Mouse (Mus musculus): Measurements from ENCODE around the gene Actr3b.
"Not testable (repeated sequence)": the region's sequence is repeated elsewhere in the genome, so short reads cannot be mapped to it uniquely, and the experiment has no call there.

The Actr3b gene

DNA sequence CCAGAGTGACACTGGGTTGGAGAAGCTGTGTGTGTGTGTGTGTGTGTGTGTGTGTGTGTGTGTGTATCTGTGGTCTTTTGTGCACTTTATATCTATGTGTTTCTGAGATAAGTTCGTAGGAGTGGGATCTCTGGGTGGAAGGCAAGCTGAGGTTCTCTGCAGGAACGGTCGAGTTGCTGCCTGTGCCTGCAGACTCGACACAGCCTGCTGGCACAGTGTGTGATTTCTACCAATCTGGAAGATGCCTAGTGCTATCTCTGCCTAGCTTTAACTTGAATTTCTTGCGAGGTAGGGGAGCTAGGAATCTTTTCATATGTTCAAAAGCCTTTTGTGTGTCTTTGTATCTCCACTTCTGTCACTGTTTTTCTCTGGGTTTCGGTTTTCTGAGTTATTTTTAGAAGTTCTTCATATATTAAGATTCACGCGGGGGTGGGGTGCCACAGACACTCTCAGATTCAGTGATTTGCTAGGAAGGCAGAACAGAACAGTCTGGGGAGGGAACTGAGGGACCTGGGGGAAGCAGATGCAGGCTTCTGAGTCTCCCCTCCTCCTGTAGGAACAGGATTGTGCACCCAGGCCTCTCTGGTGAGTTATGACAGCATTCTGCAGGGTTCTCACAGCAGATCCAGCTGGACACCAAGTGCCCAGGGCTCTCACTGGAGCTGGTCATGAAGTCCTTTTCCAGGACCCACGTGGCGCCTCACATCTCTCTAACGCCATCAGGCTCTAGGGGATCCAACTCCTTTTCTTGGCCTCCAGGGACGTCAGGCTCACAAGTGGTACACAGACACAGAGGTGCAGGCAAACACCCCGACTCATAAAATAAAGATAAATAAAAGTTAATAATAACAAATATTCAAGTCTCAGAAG is 14.4 kb downstream of the Actr3b start:
- no peak for DNase-seq (ENCODE audit: low spot score)

DNA sequence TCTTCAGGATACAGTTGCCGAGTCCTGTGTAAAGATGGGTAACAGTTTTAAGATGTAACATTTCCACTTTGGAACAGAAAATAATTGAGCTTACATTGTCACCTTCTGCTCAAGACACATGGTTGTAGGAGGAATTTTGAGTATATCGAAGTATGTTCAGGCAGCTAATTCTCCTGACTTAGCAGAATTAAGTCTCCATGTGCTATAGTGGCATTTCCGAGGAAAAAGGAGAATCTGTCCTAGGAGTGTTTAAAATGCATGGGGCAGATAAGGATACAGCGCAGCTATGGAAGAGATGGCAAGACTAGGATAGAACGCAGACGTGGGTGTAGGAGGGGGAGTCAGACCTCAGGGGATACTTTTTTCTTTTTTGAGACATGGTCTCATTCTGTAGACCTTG is 31.8 kb downstream of the Actr3b start:
- no peak for DNase-seq (ENCODE audit: low spot score)

DNA sequence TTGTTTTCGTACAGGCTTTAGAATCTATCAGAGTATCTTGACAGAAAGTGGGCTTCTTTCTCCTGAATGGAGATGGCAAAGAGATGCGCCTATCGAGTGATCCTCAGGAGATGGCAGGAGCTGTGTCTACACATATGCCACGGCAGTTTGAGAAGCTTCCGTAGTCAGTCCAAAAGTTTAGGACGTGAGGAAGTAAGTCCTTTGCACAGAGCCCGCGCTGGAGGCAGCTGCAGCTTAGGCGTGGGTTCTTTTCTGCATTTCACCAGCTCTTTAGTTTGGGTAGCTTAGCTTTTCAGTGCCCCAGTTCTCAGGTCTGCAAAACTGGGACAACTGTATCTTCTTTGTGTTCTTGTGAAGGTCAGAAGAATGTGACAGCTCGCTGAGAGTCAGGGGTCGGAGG is 38.0 kb downstream of the Actr3b start:
- DNase-seq (ENCODE audit: low spot score) = no peak

DNA sequence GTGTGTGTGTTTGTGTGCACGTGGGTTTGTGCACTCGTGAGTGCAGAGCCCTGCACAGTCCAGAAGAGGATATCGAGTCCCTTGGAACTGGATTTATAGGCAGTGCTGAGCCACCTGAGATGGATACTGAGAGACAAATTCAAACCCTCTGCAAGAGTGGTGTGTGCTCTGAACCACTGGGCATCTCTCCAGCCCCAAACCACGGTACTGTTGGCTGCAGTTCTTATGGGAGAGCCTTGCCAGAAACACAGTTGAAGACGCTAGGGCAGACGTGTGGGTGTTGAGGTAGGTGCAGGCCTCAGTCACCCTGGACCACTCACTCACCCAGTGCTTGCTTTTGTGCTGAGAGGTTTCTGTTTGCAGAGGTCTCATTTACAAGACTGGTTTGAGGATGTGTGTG is 41.1 kb downstream of the Actr3b start:
- peak; percentile 65 for DNase-seq (ENCODE audit: low spot score)

GRCm38 (mm10) chr5:25801744-25802143 is 41.9 kb downstream of the Actr3b start:
- no peak for DNase-seq (ENCODE audit: low spot score)

- no peak for DNase-seq (ENCODE audit: low spot score)
Observed at GRCm38 (mm10) chr5:25804569-25804968, 44.8 kb downstream of the Actr3b start.

DNA sequence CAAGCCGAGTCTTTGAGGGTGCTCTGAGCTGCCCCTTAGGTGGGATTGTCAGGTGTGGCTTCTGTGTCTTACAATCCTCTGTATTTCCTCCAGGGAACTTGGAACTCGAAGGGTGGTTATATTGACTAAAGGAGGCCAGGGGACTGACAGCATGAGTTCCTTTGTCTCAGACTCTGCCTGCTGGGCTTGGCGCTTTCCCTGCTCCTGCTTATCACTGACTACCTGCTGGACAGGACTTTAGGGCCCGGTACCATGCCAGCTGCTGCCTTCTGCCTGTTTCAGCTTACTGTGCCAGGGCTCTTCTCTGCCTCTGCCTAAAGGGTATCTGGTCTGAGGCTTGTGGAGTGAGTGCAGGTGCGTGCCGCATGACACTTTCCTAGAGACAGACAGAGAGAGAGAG is 53.1 kb downstream of the Actr3b start:
- no peak for DNase-seq (ENCODE audit: low spot score)

DNA sequence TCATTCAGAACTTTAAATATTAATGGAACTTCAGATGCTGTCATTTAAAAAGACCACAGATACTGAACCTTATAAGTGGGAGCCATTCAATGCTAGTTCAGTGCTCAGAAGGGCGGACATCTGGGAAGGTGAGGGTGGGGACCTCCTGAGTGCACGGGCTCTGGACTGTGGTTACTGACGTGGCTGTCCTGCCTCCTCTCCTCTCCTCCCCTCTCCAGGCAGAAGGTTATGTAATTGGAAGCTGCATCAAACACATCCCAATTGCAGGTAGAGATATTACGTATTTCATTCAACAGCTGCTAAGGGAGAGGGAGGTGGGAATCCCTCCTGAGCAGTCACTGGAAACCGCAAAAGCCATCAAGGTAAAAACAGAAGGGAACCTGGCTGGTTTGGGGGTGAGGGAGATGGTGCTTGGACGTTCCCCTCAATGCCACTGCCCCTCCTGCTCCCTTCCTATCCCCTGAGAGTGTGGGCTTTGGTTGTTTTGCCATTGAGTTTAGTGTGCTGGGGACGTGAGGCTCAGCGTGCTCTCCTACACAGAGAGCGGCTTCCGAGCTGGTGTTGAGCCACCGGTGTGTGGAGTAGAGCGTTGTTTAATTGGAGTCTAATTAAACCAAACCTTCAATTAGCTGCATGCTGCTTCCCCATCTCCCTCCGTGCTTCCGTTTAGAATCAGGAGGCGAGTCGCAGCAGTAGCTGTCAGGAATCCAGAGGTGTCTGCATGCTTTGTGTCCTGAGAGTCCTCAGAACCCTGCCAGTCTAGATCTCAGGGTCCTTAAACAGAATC is 69.7 kb downstream of the Actr3b start:
- no peak for DNase-seq (ENCODE audit: low spot score)

GRCm38 (mm10) chr5:25830802-25831201 is 71.0 kb downstream of the Actr3b start:
- DNase-seq (ENCODE audit: low spot score) = no peak

DNA sequence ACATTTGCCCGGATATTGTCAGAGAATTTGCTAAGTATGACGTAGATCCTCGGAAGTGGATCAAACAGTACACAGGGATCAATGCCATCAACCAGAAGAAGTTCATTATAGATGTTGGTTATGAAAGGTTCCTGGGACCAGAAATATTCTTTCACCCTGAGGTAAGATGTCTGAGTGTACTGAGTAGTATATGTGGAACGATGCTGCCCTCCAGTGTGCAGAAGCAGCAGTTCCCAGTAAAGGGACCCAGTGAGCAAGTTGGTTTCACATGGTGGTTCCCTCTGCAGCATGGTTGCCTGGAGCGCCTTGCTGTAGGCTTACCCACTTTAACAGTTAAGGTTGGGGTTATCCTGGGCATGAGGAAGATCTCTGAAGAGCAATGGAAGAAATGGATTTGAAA is 71.8 kb downstream of the Actr3b start:
- peak; percentile 73 for DNase-seq (ENCODE audit: low spot score)

GRCm38 (mm10) chr5:25839400-25839799 is 79.6 kb downstream of the Actr3b start:
- DNase-seq (ENCODE audit: low spot score) = peak; percentile 40

DNA sequence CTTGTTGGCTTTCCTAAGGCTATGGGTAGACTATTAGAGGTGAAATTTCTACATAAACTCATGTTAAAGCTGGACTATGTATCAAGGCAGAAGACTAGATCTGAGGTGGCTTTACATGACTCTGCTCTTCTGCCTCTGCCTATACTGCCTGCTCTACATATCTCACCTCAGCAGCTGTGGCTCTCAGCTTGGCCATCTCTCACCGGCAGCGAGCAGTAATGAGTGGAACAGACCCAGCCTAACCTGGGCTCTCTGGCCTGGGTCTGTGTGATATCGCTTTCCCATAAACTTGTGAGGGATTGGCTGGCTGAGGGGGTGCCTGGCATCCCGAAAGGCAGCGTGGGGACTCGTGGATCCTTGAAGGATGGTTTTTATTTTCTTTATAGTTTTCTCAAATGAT is 86.8 kb downstream of the Actr3b start:
- DNase-seq (ENCODE audit: low spot score) = no peak

DNA sequence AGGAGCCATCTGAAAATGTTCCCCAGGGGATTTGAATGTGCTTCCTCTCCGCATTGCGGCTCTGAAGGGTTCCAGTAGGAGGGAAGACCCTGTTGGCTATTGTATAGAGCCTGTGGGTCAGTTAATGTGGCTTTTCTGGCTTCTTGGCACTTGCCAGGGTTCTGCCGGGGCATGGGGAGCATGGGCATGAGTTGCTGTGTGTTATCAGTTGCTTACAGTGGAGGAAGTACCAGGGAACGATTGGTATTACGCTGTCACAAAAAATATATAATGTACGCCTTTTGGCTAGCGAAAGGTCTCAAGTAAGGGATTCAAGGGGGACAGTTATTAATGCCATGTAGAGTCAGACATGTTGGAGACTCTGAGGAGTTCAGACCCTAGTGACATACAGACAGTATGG is 87.4 kb downstream of the Actr3b start:
- no peak for DNase-seq (ENCODE audit: low spot score)

GRCm38 (mm10) chr5:25848058-25848457 is 88.3 kb downstream of the Actr3b start:
- DNase-seq (ENCODE audit: low spot score) = peak; percentile 12

GRCm38 (mm10) chr5:25866201-25866600 is 106.4 kb downstream of the Actr3b start:
- no peak for DNase-seq (ENCODE audit: low spot score)

- DNase-seq (ENCODE audit: low spot score) = no peak
Observed at GRCm38 (mm10) chr5:25869880-25870279, 110.1 kb downstream of the Actr3b start.

GRCm38 (mm10) chr5:25870632-25871031 is 110.8 kb downstream of the Actr3b start:
- DNase-seq (ENCODE audit: low spot score) = no peak

DNA sequence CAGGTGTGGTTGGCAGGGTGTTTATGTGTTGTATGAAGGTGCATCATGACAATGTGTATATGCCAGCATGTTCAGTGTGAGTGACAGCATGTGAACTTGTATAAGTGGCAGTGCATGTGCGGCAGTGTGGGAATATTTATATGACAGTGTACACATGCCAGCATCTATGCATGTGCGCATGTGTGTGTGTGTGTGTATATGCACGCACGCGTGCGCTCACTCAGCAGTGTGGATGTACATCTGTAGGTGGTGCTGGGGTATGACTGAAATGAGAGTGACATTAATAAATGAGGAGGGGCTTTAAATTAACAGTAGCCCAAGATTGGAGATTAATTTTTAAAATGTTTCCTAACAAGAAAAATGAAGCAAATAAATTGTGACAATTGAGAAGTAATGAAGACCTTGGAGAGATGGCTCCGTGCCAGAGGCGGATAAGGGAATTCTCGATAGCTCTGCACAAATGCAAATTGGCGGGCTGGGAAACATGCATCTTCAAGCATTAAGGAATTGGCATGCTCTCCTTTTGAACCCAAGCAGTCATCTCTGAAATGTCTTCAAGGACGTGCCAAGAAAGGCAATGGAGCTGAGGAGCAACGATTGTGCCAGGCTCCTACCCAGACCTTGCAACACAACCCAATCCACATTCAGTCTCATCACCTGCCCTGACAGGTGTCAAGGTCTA is 111.7 kb downstream of the Actr3b start:
- no peak for DNase-seq (ENCODE audit: low spot score)

GRCm38 (mm10) chr5:25873046-25873445 is 113.2 kb downstream of the Actr3b start:
- DNase-seq (ENCODE audit: low spot score) = peak; percentile 6

GRCm38 (mm10) chr5:25875927-25876326 is 116.1 kb downstream of the Actr3b start:
- DNase-seq (ENCODE audit: low spot score) = not testable (repeated sequence)

GRCm38 (mm10) chr5:25877281-25877680 is 117.5 kb downstream of the Actr3b start:
- peak; percentile 30 for DNase-seq (ENCODE audit: low spot score)

DNA sequence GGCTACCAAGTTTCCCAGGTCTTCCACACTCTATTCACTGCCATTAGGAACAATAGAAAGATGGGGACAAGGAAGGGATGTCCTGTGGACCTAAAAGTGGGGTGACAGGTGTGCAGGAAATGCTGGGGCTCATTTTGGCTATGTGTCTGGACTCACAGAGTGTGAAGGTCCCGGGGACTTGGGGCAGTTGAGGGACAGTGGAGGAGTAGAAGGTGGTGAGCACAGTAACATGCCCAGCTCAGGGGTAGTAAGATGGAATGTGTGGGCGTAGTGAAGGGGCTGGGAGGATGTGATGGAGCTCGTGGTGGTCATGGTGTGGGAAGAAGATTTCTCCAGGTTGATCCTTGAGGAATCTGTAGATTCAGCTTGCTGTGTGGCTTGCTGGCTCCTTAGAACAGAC is 118.2 kb downstream of the Actr3b start:
- no peak for DNase-seq (ENCODE audit: low spot score)

DNA sequence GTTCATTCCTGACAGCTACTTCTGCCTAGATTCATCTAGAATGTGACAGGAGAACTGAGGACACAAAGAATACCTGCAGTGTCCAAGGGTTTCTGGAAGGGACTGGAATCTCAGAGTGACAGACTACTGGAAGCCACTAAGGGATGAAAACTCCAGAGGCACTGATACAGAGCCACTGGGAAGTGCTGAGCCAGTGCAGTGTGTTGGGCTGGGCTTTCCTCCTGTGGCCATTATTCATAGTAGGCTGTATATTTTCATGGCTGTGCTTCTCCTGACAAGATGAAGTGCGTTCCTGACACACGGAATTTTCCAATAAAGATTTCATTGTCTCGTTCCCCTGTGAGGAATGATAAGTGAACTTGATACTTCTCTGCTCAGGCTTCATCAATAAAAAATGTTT is 126.9 kb downstream of the Actr3b start:
- no peak for DNase-seq (ENCODE audit: low spot score)
